7 mouse cellular contexts compared by ENCODE assay signal in genomic region chr5:52515246-52516021, GRCm38 (mm10). TPM values are rescaled to one million over a fixed set of nuclear protein-coding genes. Genes with fewer than 3 reads are reported as not detected.
DNase-seq lines count a peak whose midpoint lies in the region; ATAC-seq and TF ChIP-seq lines count a peak whose summit lies in the region.

No protein-coding gene starts in this region.

- intact Hi-C loops in gastrocnemius, postnatal 14 days (cut with DNase I; ENCODE audit: low total_unique reads) = no loop called here
- intact Hi-C loops in left cerebral cortex, postnatal 14 days (cut with DNase I) = no loop called here

- peak; percentile 61 for TF ChIP-seq CTCF in cortical plate, adult 2 months (IDR thresholded peaks at IDR 0.05; ENCODE audit: extremely low read depth, insufficient read depth, low read length)

- no peaks in the 10 kb centered on the region for H3K9me3 ChIP-seq in intestine, embryonic 15.5 days

- 28% methylated on average over 22 of the region's 22 CpGs for WGBS in intestine, embryonic 15.5 days

- DNase-seq in adrenal gland, postnatal 10 days = peak; percentile 80
- peak; percentile 70 for DNase-seq in gastrocnemius, postnatal 14 days
- DNase-seq in left cerebral cortex, postnatal 14 days (ENCODE audit: low spot score in 2 of 2) = peak; percentile 59 to 80
- DNase-seq in mesoderm, embryonic 11.5 days (ENCODE audit: low read depth, low spot score) = peak; percentile 86
- peak; percentile 30 to 75 for DNase-seq in spleen, postnatal 10 days (ENCODE audit: low spot score in 2 of 2)

- no peak overlapping the region for H3K9ac ChIP-seq in intestine, embryonic 15.5 days

- ATAC-seq in intestine, embryonic 15.5 days = 0 out of 2 replicates have a peak, but pooled peaks have one; percentile 17

- H3K4me2 ChIP-seq in intestine, embryonic 15.5 days (replicated peaks) = peak overlapping the region; percentile 71

- peaks cover 1% of the 10 kb centered on the region; the same call in 1 of the 2 replicates for H3K4me1 ChIP-seq in cortical plate, adult 2 months (ENCODE audit: control insufficient read depth, insufficient read depth, low read length)
- H3K4me1 ChIP-seq in intestine, embryonic 15.5 days (replicated peaks) = peaks cover 7% of the 10 kb centered on the region; the same call in 1 of the 2 replicates

- no peak overlapping the region for H3K27ac ChIP-seq in cortical plate, adult 2 months (ENCODE audit: insufficient read depth, low read length)
- H3K27ac ChIP-seq in intestine, embryonic 15.5 days = no peak overlapping the region

- peak overlapping the region; percentile 3 for H3K4me3 ChIP-seq in cortical plate, adult 2 months (ENCODE audit: insufficient read depth, low read length)
- H3K4me3 ChIP-seq in intestine, embryonic 15.5 days (replicated peaks) = peak overlapping the region; percentile 27; the same call in 1 of the 2 replicates

- no peaks in the 10 kb centered on the region for H3K27me3 ChIP-seq in intestine, embryonic 15.5 days (replicated peaks)

- no peak for TF ChIP-seq POLR2A in cortical plate, adult 2 months (IDR thresholded peaks at IDR 0.05; ENCODE audit: extremely low read depth, insufficient read depth, low read length)

- H3K36me3 ChIP-seq in intestine, embryonic 15.5 days = no peaks in the 10 kb centered on the region

RNA-seq across cellular contexts. Expression of gene Ccdc149, which starts 44.1 kb away (rescaled TPM):
- total RNA-seq in adrenal gland, postnatal 10 days (2021) = 1 to 10 TPM; 5.4 to 5.9 TPM
- polyA plus RNA-seq in cortical plate, adult 2 months (2012; rRNA removed) = 37.0 and 44.4 TPM in 2 replicates
- 1 to 10 TPM; 2.2 to 2.6 TPM for total RNA-seq in gastrocnemius, postnatal 14 days (2021)
- polyA plus RNA-seq in intestine, embryonic 15.5 days (2015; fragmentation: Nextera tagmentation; extraction: Ambion mirVana) = 3.8 and 4.3 TPM in 2 replicates
- total RNA-seq in left cerebral cortex, postnatal 14 days (2021) = 10 to 100 TPM; 38.9 to 43.3 TPM

RNA-seq across cellular contexts. Expression of gene Lgi2, which starts 50.8 kb away (rescaled TPM):
- 1 to 10 TPM; 2.2 to 3.0 TPM for total RNA-seq in adrenal gland, postnatal 10 days (2021)
- polyA plus RNA-seq in cortical plate, adult 2 months (2012; rRNA removed) = 25.6 and 26.1 TPM in 2 replicates
- total RNA-seq in gastrocnemius, postnatal 14 days (2021) = 1 to 10 TPM; 2.6 to 3.5 TPM
- polyA plus RNA-seq in intestine, embryonic 15.5 days (2015; fragmentation: Nextera tagmentation; extraction: Ambion mirVana) = 8.5 and 9.4 TPM in 2 replicates
- total RNA-seq in left cerebral cortex, postnatal 14 days (2021) = 10 to 100 TPM; 48.9 to 57.3 TPM

Comparison
In these comparisons a context has a peak if more than half of its experiments do, and no peak if none do; other contexts are left out.
1. RNA of gene Ccdc149, which starts 44.1 kb away (total RNA-seq): 38.9 to 43.3 TPM in left cerebral cortex, postnatal 14 days; 5.4 to 5.9 TPM in adrenal gland, postnatal 10 days and 2.2 to 2.6 TPM in gastrocnemius, postnatal 14 days; every median in the first group is over 4 times any median in the second.
2. RNA of gene Lgi2, which starts 50.8 kb away (total RNA-seq): 48.9 to 57.3 TPM in left cerebral cortex, postnatal 14 days; 2.6 to 3.5 TPM in gastrocnemius, postnatal 14 days and 2.2 to 3.0 TPM in adrenal gland, postnatal 10 days; every median in the first group is over 10 times any median in the second.
3. Peak in every context shown above with its lines, with median percentiles within 50 percentile points of each other: DNase-seq.